Mouse (Mus musculus): Measurements from ENCODE around the gene Krtdap.
A peak's percentile ranks its signal among the peaks of the same experiment; 100 is the strongest.
"Not testable (repeated sequence)": the region's sequence is repeated elsewhere in the genome, so short reads cannot be mapped to it uniquely, and the experiment has no call there.

Krtdap gene

GRCm38 (mm10) chr7:30787377-30788022 lies at the start of gene Krtdap:
Krtdap (plus strand) TSS chr7:30787896.
- no peak for DNase-seq (ENCODE audit: low spot score in 2 of 2)

DNA sequence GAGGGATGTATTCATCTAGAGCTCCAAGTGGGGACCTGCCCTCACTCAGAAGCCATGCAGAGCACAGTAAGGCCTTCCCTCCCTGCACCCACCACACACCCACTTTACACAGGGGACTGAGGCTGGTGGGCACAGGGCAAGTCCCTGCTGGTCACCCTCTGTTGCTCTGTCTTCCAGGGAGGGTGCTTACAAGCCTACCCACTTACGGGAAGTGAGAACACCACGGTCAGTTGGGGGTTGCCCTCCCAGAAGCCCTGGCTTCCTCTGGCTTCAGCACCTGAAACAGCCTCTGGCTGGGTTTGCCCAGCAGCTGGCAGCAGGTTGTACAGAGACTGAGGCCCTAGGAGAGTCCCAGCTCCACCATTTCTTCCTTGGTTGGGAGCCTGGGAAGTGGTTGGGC lies 45.1 kb upstream of the Krtdap start:
- DNase-seq (ENCODE audit: low spot score in 2 of 2) = peak in 1 of 2 experiments; percentile 44

DNA sequence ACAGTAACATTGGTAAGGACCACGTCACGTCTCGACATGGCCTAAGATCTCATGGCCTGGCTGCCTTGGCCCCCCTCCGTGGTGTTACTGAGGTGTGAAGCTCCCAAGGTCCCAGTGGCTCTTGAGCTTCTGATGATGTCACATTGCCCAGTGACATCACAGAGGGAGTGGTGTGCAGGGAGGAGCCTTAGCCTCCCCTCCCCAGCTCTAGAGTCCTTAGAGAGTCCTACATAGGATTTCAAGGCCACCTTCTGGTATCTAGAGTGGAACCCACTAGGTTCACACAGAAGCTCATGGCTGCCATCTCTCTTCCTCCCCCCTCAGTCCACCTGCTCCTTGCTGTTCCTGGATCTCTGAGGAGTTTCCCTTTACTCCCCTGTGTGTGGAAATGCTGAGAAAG lies 44.1 kb upstream of the Krtdap start, which contains the start of gene Gapdhs:
Gapdhs (minus strand) TSS at position 65 of the 400 bp plus-strand sequence.
- DNase-seq (ENCODE audit: low spot score in 2 of 2) = not testable (repeated sequence)

GRCm38 (mm10) chr7:30744022-30744598 lies 43.6 kb upstream of the Krtdap start:
- no peak for DNase-seq (ENCODE audit: low spot score in 2 of 2)

- DNase-seq (ENCODE audit: low spot score in 2 of 2) = no peak
Observed at GRCm38 (mm10) chr7:30747525-30748204, 40.0 kb upstream of the Krtdap start.

GRCm38 (mm10) chr7:30749824-30750606 lies 37.7 kb upstream of the Krtdap start:
- no peak for DNase-seq (ENCODE audit: low spot score in 2 of 2)

DNA sequence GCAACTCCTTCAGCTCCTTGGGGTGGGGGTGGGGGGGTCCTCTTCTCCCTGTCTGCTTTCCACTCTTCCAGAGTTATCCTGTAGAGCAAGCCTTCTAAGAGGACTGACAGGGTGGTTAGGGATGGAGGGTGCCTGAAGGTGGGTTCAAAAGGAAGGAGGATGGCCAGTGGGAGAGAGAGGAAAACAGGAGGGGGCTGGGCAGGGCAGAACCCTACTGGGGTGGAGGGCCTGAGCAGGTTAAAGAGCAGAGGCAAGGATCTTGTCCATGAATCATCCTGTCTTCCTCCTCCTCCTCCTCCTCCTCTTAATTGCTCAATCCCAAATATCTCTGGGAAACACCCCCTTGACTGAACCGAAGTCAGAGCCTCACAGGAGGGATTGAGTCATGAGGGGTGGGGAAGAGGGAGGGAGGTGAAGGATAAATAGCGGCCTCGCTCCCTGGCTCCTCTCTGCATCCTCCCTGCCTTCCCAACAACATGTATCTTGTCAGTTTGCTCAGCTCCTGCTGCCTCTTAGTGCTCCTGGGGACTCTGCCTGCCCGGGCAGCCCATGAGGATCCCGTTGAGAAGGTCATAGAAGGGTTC lies 36.5 kb upstream of the Krtdap start, which contains the start of gene Sbsn:
Sbsn (plus strand) TSS at position 386 of the 584 bp plus-strand sequence.
- DNase-seq (ENCODE audit: low spot score in 2 of 2) = no peak

GRCm38 (mm10) chr7:30757001-30757400 lies 30.7 kb upstream of the Krtdap start:
- DNase-seq (ENCODE audit: low spot score in 2 of 2) = no peak

GRCm38 (mm10) chr7:30758853-30759252 lies 28.8 kb upstream of the Krtdap start:
- peak in 1 of 2 experiments; percentile 57 for DNase-seq (ENCODE audit: low spot score in 2 of 2)

DNA sequence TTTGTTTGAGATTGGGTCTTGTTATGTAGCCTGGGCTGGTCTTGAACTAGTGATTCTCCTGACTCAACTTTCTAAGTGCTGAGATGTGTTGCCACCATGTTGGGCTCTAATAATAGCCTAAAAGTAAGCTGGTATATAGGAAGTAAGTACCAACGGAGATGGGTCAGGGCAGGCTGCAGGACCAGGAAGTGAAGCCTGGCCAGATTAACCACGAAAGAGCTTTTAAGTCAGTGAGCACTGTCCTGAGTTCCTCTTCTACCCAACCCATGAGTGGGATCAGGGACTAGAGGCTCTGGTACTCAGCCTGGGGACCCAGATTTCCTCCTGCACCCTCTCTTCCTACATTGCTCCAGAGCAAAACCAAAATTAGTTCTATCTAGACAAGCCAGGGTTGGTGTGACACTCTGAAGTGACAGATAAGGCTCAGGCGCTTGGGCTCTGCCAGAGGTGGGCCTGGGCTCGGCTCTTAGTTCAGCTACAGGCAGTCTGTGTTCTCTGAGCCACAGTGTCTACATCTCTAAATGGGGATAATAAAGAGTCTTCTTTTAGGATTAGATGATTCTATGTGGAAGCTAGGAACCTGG lies 25.8 kb upstream of the Krtdap start:
- no peak for DNase-seq (ENCODE audit: low spot score in 2 of 2)

DNA sequence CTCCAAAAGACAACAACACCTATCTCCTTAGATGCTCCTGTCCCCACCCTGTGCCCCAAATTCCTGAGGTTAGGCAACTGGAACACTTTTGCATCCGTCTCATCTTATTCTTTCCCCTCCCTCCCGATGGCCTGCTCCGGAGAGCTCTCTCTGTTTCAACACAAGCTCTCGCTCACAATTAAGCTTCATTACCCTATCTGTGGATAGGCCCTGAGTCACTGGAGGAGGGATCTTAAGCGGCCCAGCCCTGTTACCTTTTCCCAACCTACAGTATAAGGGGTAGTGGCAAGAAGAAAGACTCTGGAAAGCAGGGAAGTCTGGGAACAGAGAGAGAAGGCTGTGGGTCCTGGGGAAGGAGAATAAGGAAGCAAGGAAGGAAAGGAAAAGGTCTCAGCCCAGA lies 24.2 kb upstream of the Krtdap start, which contains the start of gene Dmkn:
Dmkn (plus strand) TSS at position 301 of the 400 bp plus-strand sequence.
- no peak for DNase-seq (ENCODE audit: low spot score in 2 of 2)

DNA sequence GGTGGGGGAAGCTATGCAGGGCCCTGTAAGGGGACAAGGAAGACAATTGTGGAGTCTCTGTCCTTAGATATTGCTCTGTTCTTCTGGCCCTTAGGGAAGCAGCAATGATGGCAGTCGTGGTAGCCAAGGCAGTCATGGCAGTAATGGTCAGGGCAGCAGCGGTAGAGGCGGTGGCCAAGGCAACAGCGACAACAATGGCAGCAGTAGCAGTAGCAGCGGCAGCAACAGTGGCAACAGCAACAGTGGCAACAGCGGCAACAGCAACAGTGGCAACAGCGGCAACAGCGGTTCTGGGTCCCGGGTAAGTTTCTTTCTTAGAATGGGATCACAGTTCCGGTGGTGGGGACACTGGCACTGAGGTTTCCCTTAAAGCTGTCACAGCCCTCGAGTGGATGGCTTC lies 22.5 kb upstream of the Krtdap start:
- no peak for DNase-seq (ENCODE audit: low spot score in 2 of 2)

- no peak for DNase-seq (ENCODE audit: low spot score in 2 of 2)
Observed at GRCm38 (mm10) chr7:30766408-30766807, 21.3 kb upstream of the Krtdap start.

GRCm38 (mm10) chr7:30769236-30769635 lies 18.5 kb upstream of the Krtdap start:
- no peak for DNase-seq (ENCODE audit: low spot score in 2 of 2)

- DNase-seq (ENCODE audit: low spot score in 2 of 2) = no peak
Observed at GRCm38 (mm10) chr7:30776104-30776503, 11.6 kb upstream of the Krtdap start.

GRCm38 (mm10) chr7:30777081-30777579 lies 10.6 kb upstream of the Krtdap start:
- DNase-seq (ENCODE audit: low spot score in 2 of 2) = no peak

DNA sequence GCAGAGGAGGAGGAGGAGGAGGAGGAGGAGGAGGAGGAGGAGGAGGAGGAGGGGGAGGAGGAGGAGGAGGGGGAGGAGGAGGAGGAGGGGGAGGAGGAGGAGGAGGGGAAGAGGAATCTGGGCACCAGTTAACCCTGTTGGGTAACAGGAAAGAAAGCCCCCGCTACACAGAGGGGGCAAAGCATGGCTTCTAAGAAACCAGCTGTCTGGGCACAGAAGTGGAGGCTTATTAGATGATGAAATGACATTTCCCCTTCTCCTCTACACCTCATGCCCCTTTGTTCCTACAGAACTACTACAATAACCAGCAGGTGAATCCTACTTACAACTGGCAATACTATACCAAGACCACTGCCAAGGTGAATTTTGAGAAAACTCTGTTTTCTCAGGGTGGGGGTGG lies 9.8 kb upstream of the Krtdap start:
- no peak for DNase-seq (ENCODE audit: low spot score in 2 of 2)

- peak in 1 of 2 experiments; percentile 46 for DNase-seq (ENCODE audit: low spot score in 2 of 2)
Observed at GRCm38 (mm10) chr7:30781792-30782191, 5.9 kb upstream of the Krtdap start.

DNA sequence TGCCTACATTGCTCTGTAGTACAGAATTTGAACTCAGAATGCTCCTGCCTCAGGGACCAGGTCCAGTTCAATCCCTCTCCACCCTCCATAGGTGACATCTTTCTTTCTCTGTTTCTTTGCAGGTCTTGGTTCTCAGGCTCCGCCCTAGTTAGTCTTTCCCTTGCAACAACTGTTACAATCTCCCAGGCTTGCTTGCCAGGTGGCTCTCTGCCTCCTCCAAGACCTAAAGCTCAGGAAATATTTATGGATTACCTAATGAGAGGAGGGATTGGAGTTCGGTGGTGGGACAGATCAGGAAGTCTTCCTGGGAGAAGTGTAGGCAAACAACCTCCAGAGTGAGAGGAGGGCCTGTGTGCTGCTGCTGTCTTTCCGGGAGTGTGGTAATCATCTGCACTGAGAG lies 5.0 kb upstream of the Krtdap start:
- no peak for DNase-seq (ENCODE audit: low spot score in 2 of 2)

- no peak for DNase-seq (ENCODE audit: low spot score in 2 of 2)
Observed at GRCm38 (mm10) chr7:30785154-30785553, 2.5 kb upstream of the Krtdap start.

All from spleen, postnatal 10 days (tissue).